Mouse (Mus musculus) ES-E14 (cell line): ENCODE measurements around the gene Gsdma. TPM values are rescaled to one million over a fixed set of nuclear protein-coding genes. Genes with fewer than 3 reads are reported as not detected.
"Not testable (repeated sequence)": the region's sequence is repeated elsewhere in the genome, so short reads cannot be mapped to it uniquely, and the experiment has no call there.

Experiments used
- DNase-seq: peaks from one replicate; pipeline ENCODE4 v3.0.0-alpha.2; 2013; ENCODE audit warnings: low read depth, low spot score
- H3K27ac ChIP-seq: 2 replicates; pipeline ENCODE4 v1.5.1; 2012; ENCODE audit warnings: low read depth, mild to moderate bottlenecking, low read length, moderate library complexity, mixed read lengths; ENCODE audit not compliant: poor library complexity, insufficient read depth, severe bottlenecking
- H3K36me3 ChIP-seq: 2 replicates; pipeline ENCODE4 v1.6.1; 2012; ENCODE audit warnings: mild to moderate bottlenecking, low read length, moderate library complexity, mixed read lengths; ENCODE audit not compliant: control insufficient read depth, poor library complexity, insufficient read depth, severe bottlenecking
- H3K4me1 ChIP-seq, 2 experiments: fragments of 150-350 bp in 1 of 2; sonication (generic) in 1 of 2; 2 replicates each; pipeline ENCODE4 v1.6.1; 2012; ENCODE audit warnings: low read length in 2 of 2, mild to moderate bottlenecking in 1 of 2, mixed read lengths in 1 of 2; ENCODE audit not compliant: control insufficient read depth in 2 of 2, insufficient read depth in 2 of 2, poor library complexity in 1 of 2
- H3K4me3 ChIP-seq, 2 experiments: fragments of 150-350 bp in 1 of 2; sonication (generic) in 1 of 2; 2 replicates each; pipeline ENCODE4 v1.5.1; 2012; ENCODE audit warnings: low read length in 2 of 2, low read depth in 1 of 2, mild to moderate bottlenecking in 1 of 2, mixed read lengths in 1 of 2; ENCODE audit not compliant: insufficient read depth in 1 of 2, poor library complexity in 1 of 2, severe bottlenecking in 1 of 2
- H3K9ac ChIP-seq: 2 replicates; pipeline ENCODE4 v1.6.1; 2012; ENCODE audit warnings: low read depth, mild to moderate bottlenecking, low read length, mixed read lengths; ENCODE audit not compliant: poor library complexity, insufficient read depth, severe bottlenecking
- H3K9me3 ChIP-seq: fragments of 150-350 bp; sonication (generic); 2 replicates; pipeline ENCODE4 v1.6.1; 2012; ENCODE audit warnings: low read depth, mild to moderate bottlenecking, low read length; ENCODE audit not compliant: control insufficient read depth, insufficient read depth
- CHD2 ChIP-seq: IDR thresholded peaks from 2 replicates; pipeline ENCODE4 v1.6.1; 2014; ENCODE audit warnings: mild to moderate bottlenecking, low read depth, low read length, inconsistent platforms
- HCFC1 ChIP-seq: IDR thresholded peaks from 2 replicates; pipeline ENCODE4 v1.6.1; 2012; ENCODE audit warnings: low read length, inconsistent platforms, borderline replicate concordance; ENCODE audit not compliant: insufficient read depth
- MAFK ChIP-seq: IDR thresholded peaks from 2 replicates; pipeline ENCODE4 v1.6.1; 2014; ENCODE audit warnings: mild to moderate bottlenecking, low read depth, low read length, inconsistent platforms; ENCODE audit not compliant: insufficient read depth
- ZC3H11A ChIP-seq: IDR thresholded peaks from 2 replicates; pipeline ENCODE4 v1.6.1; 2012; ENCODE audit warnings: low read depth, mild to moderate bottlenecking, inconsistent platforms, low read length, borderline replicate concordance
- ZNF384 ChIP-seq: IDR thresholded peaks from 2 replicates; pipeline ENCODE4 v1.6.1; 2012; ENCODE audit warnings: low read depth, low read length, inconsistent platforms
- in situ Hi-C, 2 experiments: fragments of 600-800 bp; cut with MboI; formaldehyde crosslinking; loops; one replicate each; pipeline ENCODE4 v1.15.1; 2025; ENCODE audit warnings: low sequenced_read_pairs in 2 of 2, inconsistent platforms in 1 of 2; ENCODE audit not compliant: unreplicated experiment in 2 of 2
- total RNA-seq: library from RNA; depleted of rRNA; stranded (reverse); fragments of 300-350 nt; gene quantifications from 2 replicates; pipeline ENCODE4 v1.2.3, GENCODE M21; 2012

The Gsdma gene
- total RNA-seq, 1 experiment, result 0.40 TPM

GRCm38 (mm10) chr11:98644757-98645156, 19.4 kb upstream of the Gsdma start:
- in situ Hi-C loops, result no loop called here
- H3K9me3 ChIP-seq, result no peaks in the 10 kb centered on the region
- H3K9ac ChIP-seq, result no peak overlapping the region
- no peak for DNase-seq
- H3K4me3 ChIP-seq, result no peak overlapping the region
- no peak overlapping the region for H3K27ac ChIP-seq
- TF ChIP-seq MAFK, result no peak
- TF ChIP-seq ZNF384, result no peak
- TF ChIP-seq CHD2, result no peak
- no peak for TF ChIP-seq HCFC1
- TF ChIP-seq ZC3H11A, result no peak
- no peaks in the 10 kb centered on the region for H3K4me1 ChIP-seq
- H3K36me3 ChIP-seq, result no peaks in the 10 kb centered on the region

DNA sequence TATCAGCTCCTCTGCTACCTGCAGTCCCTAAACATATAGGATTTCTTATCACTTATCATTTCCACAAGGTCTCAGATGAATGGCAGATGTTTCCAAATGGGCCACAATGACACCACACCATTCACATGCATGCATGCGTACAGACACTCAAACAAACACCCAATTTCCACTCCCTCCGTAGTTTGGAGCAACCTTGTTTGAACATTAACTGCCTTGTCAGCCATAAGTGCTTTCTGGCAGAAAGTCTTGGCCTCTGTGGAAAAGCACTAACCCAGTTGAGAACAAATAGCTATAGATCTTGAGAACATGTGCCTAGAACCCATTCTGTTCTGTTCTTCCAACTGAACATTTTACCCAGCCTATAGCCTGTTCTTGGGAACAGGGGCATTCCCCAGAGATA, 18.2 kb upstream of the Gsdma start:
- in situ Hi-C loops, result no loop called here
- DNase-seq, result no peak
- H3K9ac ChIP-seq, result no peak overlapping the region
- no peaks in the 10 kb centered on the region for H3K36me3 ChIP-seq
- no peak for TF ChIP-seq CHD2
- TF ChIP-seq ZNF384, result no peak
- no peak for TF ChIP-seq HCFC1
- no peak for TF ChIP-seq MAFK
- TF ChIP-seq ZC3H11A, result no peak
- no peaks in the 10 kb centered on the region for H3K9me3 ChIP-seq
- H3K4me1 ChIP-seq, result no peaks in the 10 kb centered on the region
- H3K27ac ChIP-seq, result no peak overlapping the region
- no peak overlapping the region for H3K4me3 ChIP-seq

DNA sequence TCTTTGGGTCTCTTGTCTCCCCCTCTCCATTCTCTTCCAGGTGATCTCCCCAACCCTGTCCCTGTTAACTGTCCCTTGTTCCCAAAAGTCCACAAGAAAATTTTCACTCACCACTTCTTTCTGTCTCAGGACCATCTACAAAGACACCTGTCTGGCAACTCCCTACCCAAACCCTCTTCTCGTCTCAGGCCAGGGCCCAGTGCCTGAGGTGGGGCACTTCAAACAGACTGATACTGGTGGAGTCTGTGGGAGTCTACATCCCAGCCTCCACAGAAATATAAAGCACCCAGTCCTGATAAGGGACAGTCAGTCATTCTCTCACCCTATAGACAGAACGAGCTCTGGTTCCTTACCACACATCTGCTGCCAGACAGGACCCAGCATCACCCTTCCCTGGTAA, 17.7 kb upstream of the Gsdma start, which contains the start of gene Gsdma2:
Gene Gsdma2, plus strand, starts transcription at position 301 of the 400 bp plus-strand sequence.
- no peak within 1 kb of the TSS for H3K27ac ChIP-seq
- no peaks in the 10 kb centered on the region for H3K9me3 ChIP-seq
- H3K9ac ChIP-seq, result no peak within 1 kb of the TSS
- no peaks in the 10 kb centered on the region for H3K4me1 ChIP-seq
- H3K4me3 ChIP-seq, result no peak within 1 kb of the TSS
- H3K36me3 ChIP-seq, result no peaks in the 10 kb centered on the region
- DNase-seq, result no peak
- TF ChIP-seq HCFC1 (no peak), ZC3H11A (no peak), MAFK (no peak), ZNF384 (no peak), CHD2 (no peak)
- in situ Hi-C loops, result no loop called here

DNA sequence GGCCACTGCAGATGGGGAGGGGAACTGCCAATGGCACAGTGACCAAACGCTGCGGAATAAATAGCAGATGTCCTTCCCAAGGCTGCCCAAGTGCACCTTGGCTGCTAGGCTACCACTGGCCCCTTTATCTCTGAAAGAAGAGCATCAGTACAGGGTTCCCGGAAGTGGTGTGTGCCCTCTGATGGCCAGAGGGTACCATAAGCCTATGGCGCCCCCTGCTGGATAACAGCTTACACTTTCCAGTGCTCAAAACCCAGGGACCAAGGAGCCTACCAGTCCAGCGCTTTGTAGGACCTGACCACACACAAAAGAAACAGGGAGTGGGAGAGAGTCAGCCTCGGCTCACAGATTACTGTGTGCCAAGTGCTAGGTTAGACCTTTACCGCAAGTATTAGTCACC, 9.1 kb upstream of the Gsdma start:
- H3K9ac ChIP-seq, H3K9me3 ChIP-seq, in situ Hi-C loops, H3K4me1 ChIP-seq, H3K4me3 ChIP-seq, H3K36me3 ChIP-seq, DNase-seq, H3K27ac ChIP-seq: not testable (repeated sequence)
- peak; percentile 29; the same call in 1 of the 2 replicates for TF ChIP-seq ZC3H11A

DNA sequence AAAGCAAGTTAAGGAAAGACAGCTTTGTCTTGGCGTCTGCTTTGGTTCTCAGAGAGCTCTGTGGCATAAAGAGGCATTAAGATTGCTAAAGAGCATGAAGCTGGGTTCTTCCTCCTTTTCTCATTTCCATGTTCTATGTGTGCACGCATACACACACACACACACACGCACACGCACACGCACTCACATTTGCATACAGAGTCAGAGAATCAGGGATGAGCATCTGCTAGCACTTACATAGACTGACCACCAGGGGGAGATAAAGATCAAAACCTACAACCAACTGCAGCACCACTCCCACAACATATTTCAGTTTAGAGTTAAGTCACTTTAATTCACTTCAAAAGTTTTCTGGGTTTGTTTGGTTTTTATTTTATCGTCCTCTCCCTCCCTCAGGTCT, 3.6 kb upstream of the Gsdma start:
- Histone ChIP-seq H3K9me3 (no peaks in the 10 kb centered on the region), H3K27ac (no peak overlapping the region), H3K9ac (no peak overlapping the region), H3K4me3 (no peak overlapping the region), H3K4me1 (peaks cover 0 to 4% of the 10 kb centered on the region in 2 experiments; a peak in 1 of 4 replicates), H3K36me3 (no peaks in the 10 kb centered on the region)
- TF ChIP-seq MAFK (no peak), ZNF384 (no peak), ZC3H11A (0 out of 2 replicates have a peak, but pooled peaks have one; percentile 15), HCFC1 (no peak), CHD2 (no peak)
- peak; percentile 48 for DNase-seq
- in situ Hi-C loops, result no loop called here
